Mouse (Mus musculus): Measurements from ENCODE around the gene Smlr1. TPM values are rescaled to one million over a fixed set of nuclear protein-coding genes. Genes with fewer than 3 reads are reported as not detected.

Gene Smlr1
- polyA plus RNA-seq, 1 experiment from 2014 or later, result not detected

DNA sequence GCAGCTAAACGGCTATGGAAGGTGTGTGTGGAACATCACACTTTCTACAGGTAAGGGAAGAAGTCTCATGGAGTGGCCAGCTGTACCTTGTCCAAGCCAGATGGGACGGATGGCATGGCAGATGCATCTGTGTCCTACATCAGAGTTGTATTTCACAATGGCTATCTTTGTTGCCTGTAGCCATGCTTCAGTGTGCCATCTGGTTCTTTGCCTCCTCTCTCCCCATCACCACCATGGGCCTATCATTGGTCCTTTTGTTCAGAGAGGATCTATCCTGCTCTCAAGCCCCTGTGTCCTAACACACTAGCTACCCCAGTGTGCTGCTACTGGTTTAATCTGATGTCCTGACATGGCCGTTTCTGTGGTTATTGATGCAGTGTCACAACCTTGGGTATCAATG lies 56.4 kb downstream of the Smlr1 start:
- Histone ChIP-seq H3K4me2 (ENCODE audit: low read depth, severe bottlenecking) (no peak overlapping the region), H3K27me3 (ENCODE audit: control insufficient read depth, insufficient read depth, low read length) (no peaks in the 10 kb centered on the region), H3K4me3 (ENCODE audit: low read depth, low read length) (no peak overlapping the region), H3K27ac (replicated peaks; ENCODE audit: low read depth, low read length) (no peak overlapping the region), H3K36me3 (ENCODE audit: control insufficient read depth, insufficient read depth, low read length) (no peaks in the 10 kb centered on the region), H3K4me1 (ENCODE audit: control insufficient read depth, insufficient read depth, low read length) (no peaks in the 10 kb centered on the region), H3K9me3 (ENCODE audit: control insufficient read depth, low read length) (no peaks in the 10 kb centered on the region), H3K9ac (ENCODE audit: low read length) (no peak overlapping the region)
- ATAC-seq (ENCODE audit: insufficient number of reproducible peaks, low FRiP score, low TSS enrichment, low read depth) (no peak), DNase-seq (ENCODE audit: low spot score) (no peak)
- WGBS, result 90% methylated on average over 3 of the region's 3 CpGs

Other genes starting within 250 kb of the Smlr1 start
- 17.9 and 22.2 TPM in 2 replicates for gene Akap7, start 228.4 kb downstream of the Smlr1 start, polyA plus RNA-seq (2014; fragmentation: Nextera tagmentation; extraction: Ambion mirVana)
- 91.6 and 97.2 TPM in 2 replicates for gene Epb41l2, start 176.5 kb downstream of the Smlr1 start, polyA plus RNA-seq (2014; fragmentation: Nextera tagmentation; extraction: Ambion mirVana)

All from limb, embryonic 11.5 days (tissue).